Mouse (Mus musculus) lung, adult 2 months (tissue): ENCODE data around the gene Stxbp1.

ENCODE experiments used
- CTCF ChIP-seq: fragments of 200-500 bp; IDR thresholded peaks from 2 replicates; pipeline ENCODE4 v1.5.1; 2011; ENCODE audit warnings: mild to moderate bottlenecking, low read length, control low read depth; ENCODE audit not compliant: insufficient read depth
- POLR2A ChIP-seq: fragments of 200-500 bp; IDR thresholded peaks from 2 replicates; pipeline ENCODE4 v1.6.1; 2011; ENCODE audit warnings: low read depth, mild to moderate bottlenecking, control low read depth, low read length, borderline replicate concordance; ENCODE audit errors: extremely low read depth

DNA sequence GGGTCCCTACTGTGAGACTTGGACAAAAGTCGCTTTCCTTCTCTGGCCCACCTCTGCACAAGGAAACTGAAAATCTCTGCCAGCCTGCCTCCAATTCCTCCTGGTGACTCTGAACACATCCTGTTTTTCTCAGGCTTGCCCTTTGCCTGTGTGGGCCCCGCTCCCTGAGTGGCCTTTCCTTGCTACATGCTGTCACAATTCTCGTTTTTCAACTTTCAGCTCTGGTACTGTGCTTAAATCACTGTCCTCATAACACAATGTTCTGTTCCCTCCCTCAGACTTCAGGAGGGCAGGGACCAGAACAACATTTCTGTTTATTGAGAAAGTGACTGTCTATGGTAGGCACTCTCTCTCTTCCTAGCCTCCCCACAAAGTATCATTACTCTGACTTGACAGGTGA, 27.0 kb upstream of the Stxbp1 start:
- no peak for TF ChIP-seq CTCF
- no peak for TF ChIP-seq POLR2A
